Mouse (Mus musculus) erythroblast, embryonic 14.5 days (primary cell): ENCODE results near the gene Sobp.

Source experiments
- GATA1 ChIP-seq: IDR thresholded peaks from 2 replicates; pipeline ENCODE4 v1.6.1; 2012; ENCODE audit warnings: low read length, inconsistent platforms, mixed read lengths
- TAL1 ChIP-seq: IDR thresholded peaks from 3 replicates; pipeline ENCODE4 v1.6.1; 2012; ENCODE audit warnings: low read length, inconsistent platforms, mixed read lengths

GRCm38 (mm10) chr10:42953601-42954000 is 220.7 kb downstream of the Sobp start:
- TF ChIP-seq GATA1 (no peak), TAL1 (no peak)
